Mouse (Mus musculus) adrenal gland, postnatal 4 days (tissue): ENCODE measurements around the gene Proser1. TPM values are rescaled to one million over a fixed set of nuclear protein-coding genes. Genes with fewer than 3 reads are reported as not detected.

Experiments used
- total RNA-seq, 2 experiments: library from RNA; stranded (reverse); gene quantifications; 2 replicates each; pipeline ENCODE4 v1.2.3; 2021

The Proser1 gene
- total RNA-seq, 2 experiments from 2014 or later: 39.8 to 41.4 TPM

Other genes starting within 250 kb of the Proser1 start
- 10 to 100 TPM; 19.1 to 19.4 TPM for gene Nhlrc3, start 334 bp upstream of the Proser1 start, total RNA-seq
- not detected for gene Stoml3, start 25.0 kb downstream of the Proser1 start, total RNA-seq
- 1 to 10 TPM; 3.8 to 9.6 TPM for gene Frem2, start 193.7 kb downstream of the Proser1 start, total RNA-seq